In genomic region chr2:52492867-52493266, GRCm38 (mm10) we compare ENCODE assay signal across 18 mouse cellular contexts.
DNase-seq lines count a peak whose midpoint lies in the region; ATAC-seq and TF ChIP-seq lines count a peak whose summit lies in the region.
"Had no signal": no experiment of that assay in that cellular context is flagged by ENCODE, and none has a peak within 500 bp of the region (broad histone marks: within the 10 kb centered on the region; RNA-seq: fewer than 3 reads in every experiment).

No protein-coding gene starts in this region.

- ATAC-seq in frontal cortex, adult (ENCODE audit: low TSS enrichment): peak; percentile 11; the same call in 1 of the 2 replicates
- ATAC-seq in kidney, embryonic 16.5 days (ENCODE audit: low FRiP score, low TSS enrichment): peak; percentile 31; the same call in 1 of the 2 replicates
- ATAC-seq in heart, embryonic 16.5 days (replicated peaks; ENCODE audit: extremely low read depth, insufficient read depth, low FRiP score): peak; percentile 55; the same call in 1 of the 2 replicates
- ATAC-seq: forebrain, embryonic 13.5 days; intestine, postnatal 0 days had no signal

- H3K9me3 ChIP-seq in kidney, embryonic 16.5 days (ENCODE audit: low read length): no peaks in the 10 kb centered on the region
- no peaks in the 10 kb centered on the region for H3K9me3 ChIP-seq in heart, embryonic 16.5 days (replicated peaks; ENCODE audit: control insufficient read depth, low read length)
- H3K9me3 ChIP-seq: forebrain, embryonic 13.5 days; limb, embryonic 13.5 days; liver, embryonic 15.5 days; midbrain, embryonic 12.5 days had no signal

- H3K4me1 ChIP-seq in kidney, embryonic 16.5 days (ENCODE audit: insufficient read depth, low read length): peaks cover 12% of the 10 kb centered on the region; the same call in 1 of the 2 replicates
- peaks cover 7% of the 10 kb centered on the region for H3K4me1 ChIP-seq in heart, embryonic 16.5 days (ENCODE audit: control insufficient read depth, insufficient read depth, low read length)
- H3K4me1 ChIP-seq: liver, embryonic 15.5 days; midbrain, embryonic 12.5 days had no signal

- no peak overlapping the region for H3K27ac ChIP-seq in kidney, embryonic 16.5 days (ENCODE audit: low read length)
- H3K27ac ChIP-seq in heart, embryonic 16.5 days (ENCODE audit: low read length): peak overlapping the region; percentile 49
- H3K27ac ChIP-seq: forebrain, embryonic 13.5 days; hindbrain, embryonic 14.5 days; limb, embryonic 13.5 days; liver, embryonic 15.5 days; macrophage; midbrain, embryonic 12.5 days had no signal

- peak overlapping the region; percentile 15; the same call in 1 of the 2 replicates for H3K4me2 ChIP-seq in kidney, embryonic 16.5 days (replicated peaks; ENCODE audit: low read depth, low read length)
- H3K4me2 ChIP-seq in heart, embryonic 16.5 days (ENCODE audit: low read depth, low read length): peak overlapping the region; percentile 43
- H3K4me2 ChIP-seq: forebrain, embryonic 13.5 days; hindbrain, embryonic 14.5 days; limb, embryonic 13.5 days; liver, embryonic 15.5 days; midbrain, embryonic 12.5 days had no signal

- H3K4me3 ChIP-seq in kidney, embryonic 16.5 days (ENCODE audit: low read length): no peak overlapping the region
- peak overlapping the region; percentile 11; the same call in 1 of the 2 replicates for H3K4me3 ChIP-seq in heart, embryonic 16.5 days (ENCODE audit: low read length)
- H3K4me3 ChIP-seq: forebrain, embryonic 13.5 days; limb, embryonic 13.5 days; liver, embryonic 15.5 days; midbrain, embryonic 12.5 days had no signal

- no peaks in the 10 kb centered on the region for H3K36me3 ChIP-seq in kidney, embryonic 16.5 days (ENCODE audit: insufficient read depth, low read length)
- H3K36me3 ChIP-seq in heart, embryonic 16.5 days (ENCODE audit: control insufficient read depth, insufficient read depth): no peaks in the 10 kb centered on the region
- H3K36me3 ChIP-seq: limb, embryonic 13.5 days; liver, embryonic 15.5 days; midbrain, embryonic 12.5 days had no signal

- WGBS in kidney, embryonic 16.5 days: 30% methylated on average over 13 of the region's 13 CpGs
- WGBS in heart, embryonic 16.5 days: 40% methylated on average over 13 of the region's 13 CpGs

- TF ChIP-seq CTCF in brain, embryonic 14.5 days (IDR thresholded peaks at IDR 0.05; ENCODE audit: borderline replicate concordance, extremely low read depth, insufficient read depth, insufficient read length): no peak

- H3K9ac ChIP-seq in kidney, embryonic 16.5 days (replicated peaks; ENCODE audit: low read length): no peak overlapping the region
- H3K9ac ChIP-seq in heart, embryonic 16.5 days (ENCODE audit: low read length): peak overlapping the region; percentile 28
- H3K9ac ChIP-seq: forebrain, embryonic 13.5 days; hindbrain, embryonic 14.5 days; limb, embryonic 13.5 days; liver, embryonic 15.5 days; midbrain, embryonic 12.5 days had no signal

- DNase-seq in frontal cortex, postnatal 14 days (ENCODE audit: low spot score in 2 of 2): no peak
- no peak for DNase-seq in kidney, postnatal 25 days
- peak; percentile 18 for DNase-seq in brain, embryonic 14.5 days (ENCODE audit: low read depth)
- no peak for DNase-seq in layer of hippocampus, adult 8-10 months (ENCODE audit: low spot score in 2 of 2)
- DNase-seq: adrenal gland, postnatal 14 days; cerebellum, adult 9-10 months; right cerebral cortex, postnatal 25 days; thymus, postnatal 36 days had no signal

- H3K27me3 ChIP-seq in kidney, embryonic 16.5 days (ENCODE audit: insufficient read depth, low read length): 0 out of 2 replicates have a peak, but pooled peaks cover 2% of the 10 kb centered on the region
- no peaks in the 10 kb centered on the region for H3K27me3 ChIP-seq in heart, embryonic 16.5 days (ENCODE audit: control insufficient read depth, insufficient read depth, low read length)
- H3K27me3 ChIP-seq: forebrain, embryonic 13.5 days; limb, embryonic 13.5 days; liver, embryonic 15.5 days; midbrain, embryonic 12.5 days had no signal

- no peak for TF ChIP-seq POLR2A in brain, embryonic 14.5 days (IDR thresholded peaks at IDR 0.05; ENCODE audit: borderline replicate concordance, extremely low read depth, insufficient read depth, insufficient read length, poor library complexity, severe bottlenecking)
